Mouse (Mus musculus) monocyte, adult 5-6 weeks (primary cell): ENCODE data around the gene Nsg2. TPM values are rescaled to one million over a fixed set of nuclear protein-coding genes. Genes with fewer than 3 reads are reported as not detected.
"Not testable (repeated sequence)": the region's sequence is repeated elsewhere in the genome, so short reads cannot be mapped to it uniquely, and the experiment has no call there.

ENCODE experiments used
- ATAC-seq: fragments of 153-309, 156-312 bp; replicated peaks from 2 replicates; pipeline ENCODE4 v1.8.0; 2017; ENCODE audit warnings: mild to moderate bottlenecking; ENCODE audit not compliant: low TSS enrichment, insufficient number of reproducible peaks, severe bottlenecking, poor library complexity, low FRiP score
- total RNA-seq: library from RNA; stranded (forward); fragments of 200-1000, 200-491, 200-594 nt; gene quantifications from 3 replicates; pipeline ENCODE4 v1.2.3, GENCODE M21; 2017

The Nsg2 gene
- total RNA-seq = 1.2 to 2.1 TPM (median 1.9 TPM) in 3 replicates

DNA sequence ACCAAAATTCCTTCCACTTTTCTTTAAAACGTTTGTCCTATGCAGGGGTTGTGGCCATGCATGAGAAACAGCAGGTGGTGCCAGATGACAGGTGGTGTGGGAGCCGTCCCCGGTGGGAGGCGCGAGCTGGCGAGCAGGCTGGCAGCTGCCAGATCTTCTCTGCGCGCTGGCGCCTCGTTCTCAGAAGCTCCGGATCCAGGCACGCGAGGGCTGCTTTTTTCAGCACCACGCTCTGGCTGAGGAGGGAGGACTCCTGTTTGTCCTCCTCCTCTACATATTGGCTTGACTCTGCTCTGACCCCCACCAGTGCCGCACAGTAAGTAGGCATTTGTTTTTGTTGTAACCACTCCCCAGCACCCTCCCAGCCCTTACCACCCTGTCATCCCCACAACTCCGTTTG, at the start of gene Nsg2:
Gene Nsg2 (plus strand): TSS at position 183 of the 400 bp plus-strand sequence.
- ATAC-seq = no peak

DNA sequence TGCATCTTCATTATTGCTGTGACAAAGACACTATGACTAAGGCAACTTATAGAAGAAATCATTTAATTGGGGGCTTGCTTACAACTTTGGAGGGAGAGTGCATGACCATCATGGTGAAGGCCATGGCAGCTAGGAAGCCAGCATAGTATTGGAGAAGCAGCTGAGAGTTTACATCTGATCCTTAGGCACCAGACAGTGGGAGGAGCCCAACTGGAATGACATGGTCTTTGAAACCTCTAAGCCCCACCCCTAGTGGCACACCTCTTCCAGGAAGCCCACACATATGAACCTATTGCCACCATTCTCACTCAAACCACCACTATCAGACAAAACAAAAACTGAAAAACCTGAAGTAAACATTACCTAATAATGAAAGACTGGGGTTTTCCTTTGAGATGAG, 40.2 kb upstream of the Nsg2 start:
- no peak for ATAC-seq

DNA sequence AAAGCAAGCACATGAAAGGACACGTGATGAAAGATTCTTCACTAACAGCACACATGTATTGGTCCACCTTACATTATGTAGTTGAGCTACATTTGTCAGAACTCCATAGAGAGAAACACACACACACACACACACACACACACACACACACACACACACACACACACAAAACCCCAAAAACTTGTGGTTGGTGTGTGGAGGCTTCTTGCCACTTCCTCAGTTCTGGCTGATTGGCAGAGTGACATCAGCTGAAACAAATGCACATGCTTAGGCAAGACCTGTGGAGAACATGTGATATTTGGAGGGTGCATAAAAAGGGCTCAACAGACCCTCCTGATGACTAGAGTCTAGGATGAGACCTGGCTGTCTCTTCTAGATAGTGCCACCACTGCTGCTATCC, 36.3 kb upstream of the Nsg2 start:
- no peak for ATAC-seq

DNA sequence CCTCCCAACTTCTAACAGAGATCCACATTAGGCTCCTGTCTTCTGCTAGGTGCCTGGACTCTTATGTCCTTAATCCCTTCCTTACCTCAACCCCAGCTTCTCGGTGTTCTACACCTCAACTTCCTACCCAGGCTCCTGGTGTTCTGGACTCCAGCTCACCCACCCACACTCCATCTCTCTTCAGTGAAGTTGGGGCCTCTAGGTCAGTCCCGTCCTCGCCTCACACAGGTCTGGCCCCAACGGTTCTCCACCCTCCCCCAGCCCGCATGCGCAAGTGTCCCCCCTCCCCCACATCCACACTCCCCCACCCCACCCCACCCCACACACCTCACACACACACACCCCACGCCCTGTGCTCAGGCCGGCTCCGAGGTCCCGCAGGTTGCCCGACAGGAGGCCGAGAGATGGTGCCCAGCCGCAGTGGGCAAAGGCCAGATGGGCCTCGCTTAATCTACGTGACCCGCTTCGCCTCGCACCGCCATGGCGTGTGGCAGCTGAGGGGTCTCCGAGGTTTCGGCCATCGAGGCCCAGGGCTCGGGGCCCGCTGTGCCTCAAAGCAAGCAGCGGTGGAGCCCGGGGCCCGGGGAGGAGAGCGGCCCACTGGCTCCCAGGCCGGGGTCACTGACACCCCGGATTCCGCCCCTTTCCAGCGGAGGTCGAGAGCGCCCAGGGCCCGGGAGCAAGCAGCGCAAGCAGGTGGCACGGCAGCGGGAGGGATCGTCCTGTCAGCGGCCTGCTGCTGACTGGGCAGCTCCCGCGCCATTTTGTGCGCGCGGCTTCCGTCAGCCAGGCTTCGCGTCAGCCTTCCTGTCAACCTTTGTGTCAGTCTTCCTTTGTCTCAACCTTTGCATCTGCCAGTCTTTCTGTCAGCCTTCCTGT, 34.8 kb upstream of the Nsg2 start, which contains the start of gene 4930524B15Rik:
Gene 4930524B15Rik (plus strand): TSS at position 337 of the 879 bp plus-strand sequence.
- ATAC-seq = no peak

DNA sequence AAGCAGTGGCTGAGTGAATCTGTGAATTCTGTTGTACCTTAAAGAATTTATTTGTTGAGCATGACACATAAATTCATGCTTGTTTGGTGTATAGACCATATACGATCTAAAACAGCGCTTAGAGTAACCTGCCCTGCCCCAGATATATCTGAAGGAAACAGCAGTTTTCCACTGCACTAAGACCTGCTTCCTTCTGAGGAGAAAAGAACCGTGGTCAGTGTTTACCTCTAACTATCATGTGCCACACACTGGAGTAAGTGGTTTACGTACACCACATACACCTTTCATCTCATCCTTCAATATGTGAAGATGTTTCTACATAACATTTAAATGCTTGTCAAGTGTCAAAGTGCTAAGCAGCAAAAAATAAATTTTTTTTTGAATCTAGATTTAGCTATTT, 26.1 kb upstream of the Nsg2 start:
- no peak for ATAC-seq

DNA sequence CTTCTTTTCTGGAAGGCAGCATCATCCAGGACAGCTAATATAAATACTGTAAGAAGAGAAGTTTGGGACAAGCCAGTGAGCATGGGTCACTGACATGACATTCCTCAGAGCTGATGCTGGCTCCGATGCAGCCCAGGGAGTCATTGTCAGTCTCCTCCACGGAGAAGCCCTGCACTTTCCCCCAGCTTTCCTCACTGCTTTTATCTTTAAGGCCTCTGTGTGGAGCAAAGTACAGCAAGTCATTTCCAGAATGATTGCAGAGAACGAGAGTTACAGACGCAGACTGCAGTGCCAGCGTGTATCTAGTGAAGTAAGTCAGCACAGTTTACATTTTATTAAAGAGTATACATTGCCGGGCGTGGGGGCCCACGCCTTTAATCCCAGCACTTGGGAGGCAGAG, 25.4 kb upstream of the Nsg2 start:
- no peak for ATAC-seq

DNA sequence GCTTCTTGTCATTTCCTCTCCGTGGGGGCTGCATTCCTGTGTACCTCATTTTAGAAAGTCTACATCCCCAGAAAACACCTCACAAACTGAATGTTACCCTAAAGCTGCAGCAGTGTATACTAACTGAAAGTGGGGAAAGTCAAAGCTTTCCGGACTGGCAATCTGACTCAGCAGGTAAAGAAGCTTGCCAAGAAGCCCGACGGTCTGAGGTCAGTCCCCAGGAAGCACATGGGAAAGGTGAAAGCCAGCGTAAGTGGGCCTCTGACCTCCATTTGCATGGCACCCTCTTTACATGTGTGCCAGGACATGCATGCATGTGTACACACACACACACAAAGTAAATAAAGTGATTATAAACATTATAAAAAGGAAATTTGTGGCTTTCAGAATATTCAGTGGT, 24.6 kb upstream of the Nsg2 start:
- no peak for ATAC-seq

DNA sequence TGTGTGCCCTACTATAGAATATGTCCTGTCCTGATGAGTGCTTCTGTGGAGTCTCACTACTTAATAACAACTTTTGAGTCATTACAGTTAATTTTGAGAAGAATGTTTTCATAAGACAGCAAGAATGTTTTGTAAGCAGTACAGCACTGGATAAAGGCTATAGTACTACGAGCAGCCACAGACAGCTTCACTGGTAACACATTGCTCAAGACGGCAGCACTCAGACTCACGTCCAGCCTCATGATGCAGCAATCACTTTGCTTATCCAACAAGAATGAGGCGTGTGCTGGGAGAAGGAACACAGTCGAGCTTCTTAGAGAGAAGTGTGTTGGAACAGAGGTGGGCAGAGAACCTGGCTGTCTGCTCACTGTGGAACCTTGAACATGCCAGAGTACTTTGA, 24.1 kb upstream of the Nsg2 start:
- ATAC-seq = no peak

DNA sequence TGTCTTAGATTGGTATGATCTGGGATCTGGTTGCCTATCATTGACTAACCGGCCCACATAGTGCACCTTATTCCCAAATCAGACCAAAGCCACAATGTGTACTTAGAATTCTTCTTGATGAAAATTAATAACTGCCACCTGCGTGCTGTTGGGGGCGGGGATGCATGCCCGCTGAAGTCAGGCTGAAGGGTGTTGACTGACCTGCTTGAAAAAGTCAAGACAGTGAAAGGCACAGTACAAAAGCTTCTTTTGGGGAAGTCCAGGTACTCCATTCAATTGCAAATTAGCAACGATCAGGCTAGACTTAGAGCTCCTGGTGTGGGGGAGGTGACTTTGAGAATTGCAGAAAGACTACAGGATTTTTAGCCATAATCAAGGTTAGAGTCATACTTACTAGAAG, 20.2 kb upstream of the Nsg2 start:
- not testable (repeated sequence) for ATAC-seq

DNA sequence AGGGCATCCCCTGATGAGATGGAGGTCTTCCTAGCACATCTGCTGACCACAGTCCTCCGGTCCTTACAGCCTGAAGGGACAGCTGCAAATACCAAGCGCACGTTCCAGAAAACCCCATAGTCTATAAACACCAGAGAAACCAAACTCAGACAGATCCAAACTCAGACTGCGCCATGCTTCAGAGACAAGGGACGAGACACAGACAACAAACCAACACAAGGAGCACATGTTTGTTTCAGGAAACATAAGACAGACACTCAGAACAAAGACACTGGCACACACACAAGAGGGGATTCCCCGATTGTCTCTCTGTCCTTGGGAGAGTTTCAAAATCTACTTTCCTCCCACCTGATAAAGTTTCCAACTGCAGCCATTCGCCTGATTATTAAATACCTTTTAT, 18.4 kb upstream of the Nsg2 start:
- no peak for ATAC-seq

DNA sequence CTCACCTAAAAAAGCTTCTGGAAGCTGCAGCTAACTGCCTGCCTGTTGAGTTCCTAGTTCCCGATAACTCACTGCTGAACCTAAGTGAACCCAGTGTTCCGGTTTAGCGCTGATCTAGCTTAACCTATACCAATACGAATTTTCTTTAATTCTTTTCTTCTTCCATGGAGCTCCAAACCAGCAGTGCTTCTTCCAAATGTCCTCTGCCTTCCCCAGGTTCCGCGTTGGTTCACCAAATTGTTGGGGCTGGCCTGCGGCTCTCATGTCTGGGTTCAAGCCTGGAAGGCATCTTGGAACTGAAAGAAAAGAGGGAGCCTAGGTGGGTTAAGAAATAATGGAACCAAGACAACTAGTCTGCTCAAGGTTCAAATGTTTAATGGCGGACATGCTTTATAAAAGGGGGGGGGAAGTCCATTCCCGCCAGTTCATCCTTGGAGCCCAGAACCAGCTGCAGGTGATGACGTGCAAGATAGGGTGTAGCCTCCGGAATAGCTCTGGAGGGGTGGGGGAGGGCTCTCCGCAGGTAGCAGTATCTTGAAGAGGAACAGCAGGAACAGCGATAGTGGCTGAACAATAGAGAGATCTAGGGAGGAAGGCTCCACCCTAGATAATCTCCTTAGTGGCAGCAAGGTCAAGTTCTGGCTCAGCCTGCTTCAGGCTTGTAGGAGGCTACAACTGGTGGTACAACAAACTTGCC, 17.9 kb upstream of the Nsg2 start:
- not testable (repeated sequence) for ATAC-seq

DNA sequence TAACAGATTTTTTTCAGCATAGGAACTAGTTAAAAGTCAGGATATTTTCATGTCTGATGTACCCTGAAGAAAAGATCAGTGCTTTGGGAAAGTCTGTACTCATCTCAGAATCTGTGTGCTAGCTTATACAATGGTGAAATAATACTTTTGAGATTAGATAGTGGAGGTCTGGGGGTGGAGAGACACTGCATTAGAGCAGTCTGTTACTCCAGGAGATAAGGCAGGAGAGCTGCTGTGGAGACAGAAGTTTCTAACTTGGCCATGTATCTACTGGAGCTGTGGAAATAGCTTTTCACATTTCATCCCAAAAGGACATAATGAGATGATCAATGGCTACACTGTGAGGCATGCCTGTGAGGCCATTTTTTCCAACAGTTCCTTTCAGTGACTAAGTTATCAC, 17.0 kb upstream of the Nsg2 start:
- no peak for ATAC-seq

DNA sequence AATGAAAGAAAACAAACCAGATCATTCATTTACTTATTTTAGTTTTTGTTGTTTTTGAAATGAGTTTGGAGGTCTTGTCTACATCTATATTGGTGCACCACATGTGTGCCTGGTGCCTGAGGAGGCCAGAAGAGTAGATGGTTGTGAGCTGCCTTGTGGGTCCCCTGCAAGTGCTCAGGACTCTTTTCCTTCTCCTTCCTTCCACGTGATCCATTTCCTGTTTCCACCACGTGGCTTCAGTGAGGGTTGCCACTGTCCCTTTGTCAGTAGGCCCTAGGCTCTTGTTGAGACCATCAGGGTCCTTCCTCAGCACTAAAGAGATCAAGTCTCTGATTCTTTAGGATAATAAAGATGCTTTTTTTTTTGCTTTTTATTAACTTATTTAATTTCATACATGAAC, 15.5 kb upstream of the Nsg2 start:
- no peak for ATAC-seq

DNA sequence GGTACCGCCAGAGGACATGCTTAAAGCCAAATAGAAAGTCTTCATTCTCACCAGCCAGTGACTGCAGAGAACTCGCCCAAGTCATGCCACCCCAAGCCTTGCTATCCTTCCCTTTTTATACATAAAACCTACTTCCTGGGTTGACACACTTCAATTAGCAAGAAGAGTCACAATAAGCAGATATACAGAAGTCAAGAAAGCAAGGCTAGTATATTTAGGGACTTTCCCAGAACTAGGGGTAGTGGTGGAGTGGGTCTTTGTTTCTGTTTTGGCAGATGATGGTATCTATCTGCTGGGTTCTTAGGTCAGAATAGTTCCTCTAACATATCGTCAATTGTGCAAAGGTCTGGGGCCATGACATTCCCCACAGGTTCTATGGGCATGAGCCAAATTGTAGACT, 7.7 kb upstream of the Nsg2 start:
- no peak for ATAC-seq

DNA sequence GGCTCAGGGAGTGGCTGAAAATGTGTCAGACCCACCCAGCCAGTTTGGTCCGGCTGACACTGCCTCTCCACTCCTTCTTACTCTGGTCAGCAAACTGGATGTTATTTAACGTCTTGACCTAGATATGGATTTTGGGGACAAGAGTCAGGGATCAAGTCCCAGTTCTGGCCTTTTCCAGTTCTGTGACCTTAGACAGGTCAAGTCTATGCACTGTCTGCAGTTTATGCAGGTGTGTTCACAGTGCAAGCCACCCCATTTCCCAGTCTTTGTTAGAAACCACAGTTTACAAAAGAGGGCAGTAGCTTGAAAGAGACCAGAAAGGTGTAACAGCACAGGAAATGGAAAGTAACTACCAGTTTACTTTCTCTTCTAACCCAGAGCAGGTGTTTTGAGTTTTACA, 547 bp upstream of the Nsg2 start:
- ATAC-seq = no peak

DNA sequence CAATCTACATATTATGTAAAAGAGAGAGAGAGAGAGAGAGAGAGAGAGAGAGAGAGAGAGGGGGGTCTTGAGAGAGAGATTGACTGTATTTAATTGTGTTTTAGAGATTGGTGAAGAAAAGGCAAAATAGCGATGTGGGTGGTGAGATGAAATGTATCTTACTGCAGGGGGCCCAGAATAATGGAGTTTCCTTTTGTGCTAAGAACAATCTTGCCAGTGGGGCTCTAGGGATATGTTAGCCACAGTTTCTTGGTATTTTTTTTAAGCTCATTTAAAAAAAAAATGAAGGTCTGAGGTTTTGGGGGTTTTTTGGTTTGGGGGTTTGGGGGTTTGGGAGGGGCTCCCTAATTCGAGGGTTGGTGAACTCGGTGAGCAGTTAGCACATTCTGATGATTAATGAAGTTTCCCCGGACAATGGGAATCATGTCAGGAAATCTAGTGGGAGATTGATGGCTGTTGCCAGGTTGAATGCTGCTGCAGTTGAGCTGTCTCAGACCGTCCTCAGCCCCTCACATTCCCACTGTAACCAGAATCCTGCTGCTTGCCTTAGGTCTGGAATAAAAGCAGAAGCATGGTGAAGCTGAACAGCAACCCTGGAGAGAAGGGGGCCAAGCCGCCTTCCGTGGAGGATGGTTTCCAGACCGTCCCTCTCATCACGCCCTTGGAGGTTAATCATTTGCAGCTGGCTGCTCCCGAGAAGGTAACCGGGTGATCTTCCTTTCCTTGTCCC, 1.1 kb downstream of the Nsg2 start:
- no peak for ATAC-seq

DNA sequence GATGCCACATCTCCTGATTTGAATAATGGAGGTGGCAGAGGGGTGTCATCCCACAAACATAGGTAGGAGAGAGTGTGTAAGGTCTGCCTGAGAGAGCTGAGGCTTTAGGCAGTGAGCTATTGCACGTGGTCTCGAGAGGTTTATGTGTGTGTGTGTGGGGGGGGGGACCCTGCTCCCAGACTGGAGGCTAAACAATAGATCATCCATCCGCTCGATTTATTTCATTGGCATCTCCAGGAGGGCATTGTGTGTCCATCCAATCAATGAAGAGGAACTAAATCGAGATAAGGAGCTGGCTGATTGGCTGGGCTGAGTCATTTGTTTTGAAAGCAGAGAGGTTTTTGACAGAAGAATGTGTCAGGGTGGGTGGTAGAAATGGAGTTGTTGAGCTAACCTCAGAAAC, 2.4 kb downstream of the Nsg2 start:
- no peak for ATAC-seq

DNA sequence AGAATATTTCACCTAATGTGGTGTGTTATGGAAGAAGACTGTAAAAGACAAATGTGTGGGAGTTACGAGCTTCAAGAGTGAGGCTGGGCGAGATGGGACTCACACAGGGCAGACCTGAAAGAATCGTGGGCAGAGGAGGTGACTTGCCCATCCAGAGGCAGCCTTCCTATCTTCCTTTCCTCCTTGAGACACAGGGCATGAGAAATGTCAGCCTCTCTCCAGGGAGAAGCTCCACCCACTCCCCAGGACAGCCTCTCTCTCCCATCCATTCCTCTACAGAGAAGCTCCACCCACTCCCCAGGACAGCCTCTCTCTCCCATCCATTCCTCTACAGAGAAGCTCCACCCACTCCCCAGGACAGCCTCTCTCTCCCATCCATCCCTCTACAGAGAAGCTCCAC, 7.8 kb downstream of the Nsg2 start:
- not testable (repeated sequence) for ATAC-seq

DNA sequence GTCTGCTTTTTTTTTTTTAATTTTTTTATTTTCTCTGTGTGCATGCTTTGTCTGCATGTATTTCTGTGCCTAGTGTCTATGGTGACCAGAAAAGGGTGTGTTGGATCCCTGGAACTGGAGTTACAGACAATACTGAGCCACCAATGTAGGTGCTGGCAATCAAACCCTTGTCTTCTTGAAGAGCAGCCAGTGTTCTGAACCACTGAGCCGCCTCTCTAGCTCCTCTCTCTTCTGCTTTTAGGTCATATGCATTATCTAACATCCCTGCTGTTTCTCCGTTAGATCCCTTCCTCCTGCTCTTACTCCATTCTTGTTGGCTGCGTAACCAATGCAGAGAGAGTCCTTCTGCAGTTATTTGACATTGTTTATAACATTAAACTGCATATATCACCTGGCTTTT, 8.6 kb downstream of the Nsg2 start:
- ATAC-seq = no peak
